Mouse (Mus musculus): Measurements from ENCODE around the gene Gm17428.

The Gm17428 gene

DNA sequence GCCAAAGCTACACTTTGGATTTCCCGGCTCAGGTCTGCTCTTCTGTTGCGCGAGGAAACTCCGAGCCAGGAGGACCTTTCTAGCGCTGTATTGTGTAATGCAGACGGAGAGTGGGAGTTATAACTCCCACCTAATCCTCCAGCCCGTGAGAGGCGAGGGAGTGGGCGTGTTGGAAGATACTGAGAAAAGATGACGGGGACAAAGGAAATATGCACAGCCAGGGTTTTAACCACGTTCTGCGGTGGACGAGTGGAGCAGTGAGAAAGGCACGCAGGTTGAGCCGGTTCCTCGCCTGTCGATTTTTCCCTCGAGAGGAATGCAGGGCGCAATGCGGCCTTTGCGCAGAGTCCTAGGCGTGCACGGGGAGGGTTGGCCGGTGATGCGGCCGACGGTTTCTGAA is 37.9 kb downstream of the Gm17428 start:
- no peak for DNase-seq (ENCODE audit: low spot score)

DNA sequence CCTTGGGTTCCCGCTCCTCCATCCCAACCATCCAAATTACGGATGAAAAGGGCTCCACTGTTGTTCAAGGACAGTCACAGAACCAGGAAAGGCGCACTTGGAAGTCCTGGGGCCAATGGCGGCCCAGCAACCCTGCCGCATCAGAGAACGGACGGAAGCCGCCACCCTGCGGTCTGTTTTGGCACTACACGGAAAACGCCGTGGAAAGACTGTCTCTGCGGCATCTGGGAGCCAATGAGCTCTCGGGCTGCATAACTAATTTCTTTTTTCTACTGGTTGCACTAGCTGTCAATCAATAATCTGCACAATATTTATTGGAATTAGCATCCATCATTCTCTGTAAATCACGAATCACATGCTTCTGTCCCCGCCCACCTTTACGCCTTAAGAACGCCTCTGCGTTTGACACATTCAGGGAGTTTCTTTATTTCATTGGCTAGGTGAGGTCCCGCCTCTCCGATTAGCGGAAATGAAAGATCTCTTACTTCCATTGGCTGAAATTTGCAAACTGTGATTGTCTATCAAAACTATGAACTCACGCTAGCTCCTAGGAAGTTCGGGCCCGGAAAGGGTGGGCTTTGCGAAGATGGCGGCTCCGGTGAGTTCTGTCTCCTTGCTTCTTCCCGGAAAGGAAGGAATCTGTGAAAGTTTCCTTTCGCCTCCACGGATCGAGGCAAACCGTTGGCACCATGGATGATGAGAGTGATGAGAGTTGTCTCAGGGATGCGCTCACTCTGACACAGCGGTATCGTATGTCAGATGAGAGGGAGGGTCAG is 38.4 kb downstream of the Gm17428 start, which contains the start of gene Ngdn:
TSS of gene Ngdn (plus strand) at position 464 of the 776 bp plus-strand sequence.
- DNase-seq (ENCODE audit: low spot score): peak; percentile 98

DNA sequence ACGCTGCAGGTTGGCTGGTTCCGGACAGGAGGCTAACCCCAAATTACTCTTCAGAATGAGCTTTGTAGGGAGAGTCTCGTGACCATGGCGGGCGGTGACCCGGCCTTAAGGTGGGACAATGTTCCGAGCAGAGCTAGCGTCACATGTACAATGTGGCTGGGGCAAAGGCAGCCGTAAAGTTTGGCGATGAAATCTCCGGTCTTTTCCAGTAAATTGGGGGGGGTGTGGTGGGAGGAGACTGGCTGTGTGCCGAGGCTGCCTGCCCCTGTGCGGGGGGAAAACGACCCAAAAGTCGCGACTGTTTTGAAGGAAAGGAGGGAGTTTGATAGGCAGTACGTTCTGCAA is 39.0 kb downstream of the Gm17428 start:
- no peak for DNase-seq (ENCODE audit: low spot score)

DNA sequence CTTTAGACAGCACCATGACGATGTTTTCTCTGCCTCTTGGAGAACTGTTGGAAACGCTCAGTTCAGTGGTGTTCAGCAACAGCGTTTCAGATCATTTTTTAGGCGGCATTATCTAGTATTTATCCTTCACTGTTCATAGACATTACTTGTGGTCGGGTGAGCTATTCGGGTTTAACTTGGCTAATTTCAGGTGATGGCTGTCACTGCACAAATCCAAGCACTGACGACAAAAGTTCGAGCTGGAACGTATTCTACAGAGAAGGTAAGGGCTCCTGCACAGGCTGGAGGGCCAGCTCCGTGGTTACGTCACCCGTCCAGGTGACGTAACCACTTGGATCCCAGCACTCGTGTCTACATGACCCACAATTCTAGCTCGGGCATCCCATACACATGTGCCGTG is 40.1 kb downstream of the Gm17428 start:
- no peak for DNase-seq (ENCODE audit: low spot score)

DNA sequence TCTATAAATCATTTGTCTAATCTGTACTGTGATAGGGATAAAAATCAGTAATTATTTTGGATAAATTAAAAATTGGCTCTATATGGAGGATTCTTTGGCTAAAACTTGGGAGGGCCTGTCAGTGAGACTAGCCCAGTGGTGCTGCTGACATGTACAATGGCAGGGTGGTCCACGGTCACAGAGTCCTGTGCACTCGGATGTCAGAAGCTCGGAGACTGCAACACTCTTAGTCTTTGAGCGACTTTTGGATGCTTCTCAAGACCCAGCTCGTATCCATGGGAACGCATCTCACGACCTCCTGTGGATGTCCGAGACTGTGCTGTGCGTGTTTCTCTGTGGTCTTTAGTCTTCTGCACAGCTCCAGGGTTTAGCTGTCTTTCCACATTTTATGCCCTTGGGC is 43.7 kb downstream of the Gm17428 start:
- DNase-seq (ENCODE audit: low spot score): no peak

DNA sequence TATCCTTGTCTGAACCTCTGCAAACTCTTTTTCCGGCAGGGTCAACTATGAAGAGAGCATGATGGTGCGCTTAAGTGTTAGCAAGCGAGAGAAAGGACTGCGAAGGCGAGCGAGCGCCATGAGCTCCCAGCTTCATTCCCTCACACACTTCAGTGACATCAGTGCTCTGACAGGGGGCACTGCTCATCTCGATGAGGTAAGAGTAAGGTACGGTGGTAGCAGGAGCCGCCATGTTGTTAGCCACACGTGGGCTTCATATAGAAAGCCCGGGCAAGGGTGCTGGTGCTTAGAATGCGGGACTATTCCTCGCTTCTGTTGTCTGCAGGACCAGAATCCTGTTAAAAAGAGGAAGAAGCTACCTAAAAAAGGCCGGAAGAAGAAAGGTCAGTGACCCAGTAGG is 46.3 kb downstream of the Gm17428 start:
- no peak for DNase-seq (ENCODE audit: low spot score)

DNA sequence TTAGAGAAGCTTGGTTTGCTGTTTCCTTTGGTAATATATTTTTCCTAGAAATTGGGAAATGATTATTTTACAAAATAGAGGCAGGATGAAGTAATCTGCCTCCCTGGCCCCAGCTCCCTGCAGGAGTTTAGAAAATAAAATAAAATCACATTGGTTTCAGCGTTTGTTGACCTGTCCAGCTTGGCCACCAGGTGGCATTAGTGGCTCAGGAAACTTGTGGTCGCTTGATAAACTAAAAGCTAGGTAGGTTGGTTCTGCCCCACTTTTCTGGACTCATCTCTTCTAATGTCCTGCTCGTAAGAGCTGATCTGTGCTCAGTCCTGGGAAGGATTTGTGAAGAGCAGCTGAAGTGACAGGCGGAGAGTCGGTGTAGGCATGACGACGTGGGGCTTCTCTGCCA is 47.5 kb downstream of the Gm17428 start:
- DNase-seq (ENCODE audit: low spot score): no peak

DNA sequence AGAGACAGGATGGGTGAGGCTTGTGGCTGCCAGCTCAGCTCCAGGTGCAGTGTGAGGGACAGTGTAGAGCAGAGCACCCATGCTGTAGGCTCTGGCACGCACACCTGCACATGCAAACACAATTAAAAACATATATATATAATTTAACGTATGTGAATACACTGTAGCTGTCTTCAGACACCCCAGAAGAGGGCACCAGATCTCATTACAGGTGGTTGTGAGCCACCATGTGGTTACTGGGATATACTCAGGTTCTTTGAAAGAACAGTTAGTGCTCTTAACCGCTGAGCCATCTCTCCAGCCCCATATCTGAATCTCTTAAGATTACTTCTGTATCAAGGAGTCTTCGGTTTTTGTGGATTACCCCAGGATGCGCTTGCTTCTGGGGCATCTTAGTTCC is 48.8 kb downstream of the Gm17428 start:
- no peak for DNase-seq (ENCODE audit: low spot score)

All from testis, postnatal 14 days (tissue).